Mouse (Mus musculus): ENCODE measurements around the gene Hpcal1. TPM values are rescaled to one million over a fixed set of nuclear protein-coding genes. Genes with fewer than 3 reads are reported as not detected.

Gene Hpcal1
- polyA plus RNA-seq, 1 experiment from 2014 or later: 36.8 TPM

- H3K36me3 ChIP-seq (replicated peaks): no peaks in the 10 kb centered on the region
- peak overlapping the region; percentile 83 for H3K4me3 ChIP-seq
- peak overlapping the region; percentile 90 for H3K27ac ChIP-seq
- peaks cover 3% of the 10 kb centered on the region; the same call in 1 of the 2 replicates for H3K27me3 ChIP-seq (ENCODE audit: poor library complexity, severe bottlenecking)
- DNase-seq (ENCODE audit: extremely low spot score, low spot score): peak; percentile 27
- under 1% methylated on average over 23 of the region's 23 CpGs for WGBS
- H3K9me3 ChIP-seq: no peaks in the 10 kb centered on the region
- peaks cover 65% of the 10 kb centered on the region for H3K4me1 ChIP-seq
Observed at GRCm38 (mm10) chr12:17691891-17692321, 1.2 kb downstream of the Hpcal1 start.

GRCm38 (mm10) chr12:17692356-17692755 is 1.7 kb downstream of the Hpcal1 start:
- Histone ChIP-seq H3K27ac (peak overlapping the region; percentile 90), H3K27me3 (ENCODE audit: poor library complexity, severe bottlenecking) (peaks cover 3% of the 10 kb centered on the region; the same call in 1 of the 2 replicates), H3K4me1 (peaks cover 69% of the 10 kb centered on the region), H3K4me3 (peak overlapping the region; percentile 83), H3K36me3 (replicated peaks) (no peaks in the 10 kb centered on the region), H3K9me3 (no peaks in the 10 kb centered on the region)
- DNase-seq (ENCODE audit: extremely low spot score, low spot score): no peak
- 29% methylated on average over 5 of the region's 5 CpGs for WGBS

- H3K9me3 ChIP-seq: no peaks in the 10 kb centered on the region
- peak overlapping the region; percentile 83; the same call in 1 of the 2 replicates for H3K4me3 ChIP-seq
- no peak overlapping the region for H3K27ac ChIP-seq
- WGBS: 72% methylated on average over 4 of the region's 4 CpGs
- peaks cover 75% of the 10 kb centered on the region for H3K4me1 ChIP-seq
- H3K36me3 ChIP-seq (replicated peaks): no peaks in the 10 kb centered on the region
- peaks cover 3% of the 10 kb centered on the region; the same call in 1 of the 2 replicates for H3K27me3 ChIP-seq (ENCODE audit: poor library complexity, severe bottlenecking)
- no peak for DNase-seq (ENCODE audit: extremely low spot score, low spot score)
Observed at GRCm38 (mm10) chr12:17692953-17693352, 2.3 kb downstream of the Hpcal1 start.

DNA sequence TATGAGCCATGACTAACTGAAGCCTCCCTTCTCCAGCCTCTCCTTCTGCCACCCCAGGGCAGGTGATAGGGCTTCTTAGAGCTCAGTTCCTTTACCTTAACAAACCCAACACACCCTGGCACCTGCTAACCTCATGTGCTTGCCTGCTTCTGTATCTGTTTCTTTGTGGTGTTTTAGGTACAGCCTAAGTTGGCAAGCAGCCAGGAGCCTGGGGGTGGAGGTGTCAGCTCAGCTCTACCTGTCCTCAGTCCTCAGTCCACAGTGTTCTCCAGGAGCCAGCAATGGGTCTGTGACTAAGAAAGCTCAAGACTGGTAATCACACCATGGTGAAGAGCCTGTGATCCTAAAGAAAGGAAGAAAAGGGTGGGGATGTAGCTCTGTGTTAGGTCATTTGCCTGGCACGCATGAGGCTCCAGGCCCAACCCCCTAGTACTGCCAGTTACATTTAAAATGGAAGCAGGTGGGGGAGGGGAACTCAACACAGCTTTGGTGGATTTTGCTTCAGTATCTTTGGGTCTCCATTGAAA is 4.0 kb downstream of the Hpcal1 start:
- Histone ChIP-seq H3K9me3 (no peaks in the 10 kb centered on the region), H3K4me1 (peaks cover 87% of the 10 kb centered on the region), H3K36me3 (replicated peaks) (no peaks in the 10 kb centered on the region), H3K4me3 (no peak overlapping the region), H3K27me3 (ENCODE audit: poor library complexity, severe bottlenecking) (peaks cover 3% of the 10 kb centered on the region; the same call in 1 of the 2 replicates), H3K27ac (no peak overlapping the region)
- DNase-seq (ENCODE audit: extremely low spot score, low spot score): no peak
- 88% methylated on average over 1 of the region's 1 CpGs for WGBS

DNA sequence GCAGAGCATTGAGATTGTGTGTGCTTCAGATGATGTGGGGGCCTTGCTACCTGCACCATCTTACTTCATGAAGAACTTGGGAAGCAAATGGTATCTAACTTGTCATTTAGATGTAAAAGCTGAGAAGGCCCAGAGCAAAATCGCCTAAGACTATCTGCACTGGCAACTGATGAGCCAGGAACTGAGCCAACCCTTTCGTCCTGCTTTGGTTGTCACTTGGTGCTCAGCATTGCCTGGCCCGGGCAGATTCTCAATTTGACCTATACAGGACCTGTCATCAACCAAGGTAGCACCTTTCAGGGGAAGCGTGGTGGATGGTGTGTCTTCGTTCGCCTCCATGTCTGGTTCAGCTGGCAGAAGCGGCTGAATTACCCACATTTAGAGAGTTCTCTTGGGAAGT is 5.7 kb downstream of the Hpcal1 start:
- peaks cover 3% of the 10 kb centered on the region; the same call in 1 of the 2 replicates for H3K27me3 ChIP-seq (ENCODE audit: poor library complexity, severe bottlenecking)
- WGBS: 92% methylated on average over 7 of the region's 7 CpGs
- no peaks in the 10 kb centered on the region for H3K36me3 ChIP-seq (replicated peaks)
- H3K4me3 ChIP-seq: no peak overlapping the region
- no peak for DNase-seq (ENCODE audit: extremely low spot score, low spot score)
- H3K27ac ChIP-seq: no peak overlapping the region
- H3K4me1 ChIP-seq: peaks cover 92% of the 10 kb centered on the region
- no peaks in the 10 kb centered on the region for H3K9me3 ChIP-seq

DNA sequence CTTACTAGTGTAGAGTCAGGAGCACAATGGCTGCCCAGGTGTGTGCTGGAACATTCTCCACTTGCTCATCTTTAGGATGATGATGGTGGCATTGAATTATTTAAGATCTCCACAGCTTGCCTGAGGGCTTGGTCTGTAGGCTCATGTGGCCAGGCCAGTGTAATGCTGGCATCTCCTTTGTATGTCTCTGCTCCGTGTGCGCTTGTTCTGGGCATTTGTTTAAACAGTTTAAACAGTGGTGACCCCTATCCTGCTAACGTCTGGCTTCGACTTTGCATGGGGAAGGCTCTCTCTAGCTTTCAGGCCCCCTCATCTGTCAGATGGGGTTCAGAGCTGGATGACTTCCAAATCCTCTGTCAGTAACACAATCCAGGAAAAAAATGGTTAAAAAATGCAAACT is 8.3 kb downstream of the Hpcal1 start:
- WGBS: 49% methylated on average over 4 of the region's 4 CpGs
- H3K27ac ChIP-seq: peak overlapping the region; percentile 75
- H3K36me3 ChIP-seq (replicated peaks): no peaks in the 10 kb centered on the region
- DNase-seq (ENCODE audit: extremely low spot score, low spot score): no peak
- H3K4me1 ChIP-seq: peaks cover 82% of the 10 kb centered on the region
- no peaks in the 10 kb centered on the region for H3K9me3 ChIP-seq
- no peaks in the 10 kb centered on the region for H3K27me3 ChIP-seq (ENCODE audit: poor library complexity, severe bottlenecking)
- H3K4me3 ChIP-seq: no peak overlapping the region; the same call in 1 of the 2 replicates

DNA sequence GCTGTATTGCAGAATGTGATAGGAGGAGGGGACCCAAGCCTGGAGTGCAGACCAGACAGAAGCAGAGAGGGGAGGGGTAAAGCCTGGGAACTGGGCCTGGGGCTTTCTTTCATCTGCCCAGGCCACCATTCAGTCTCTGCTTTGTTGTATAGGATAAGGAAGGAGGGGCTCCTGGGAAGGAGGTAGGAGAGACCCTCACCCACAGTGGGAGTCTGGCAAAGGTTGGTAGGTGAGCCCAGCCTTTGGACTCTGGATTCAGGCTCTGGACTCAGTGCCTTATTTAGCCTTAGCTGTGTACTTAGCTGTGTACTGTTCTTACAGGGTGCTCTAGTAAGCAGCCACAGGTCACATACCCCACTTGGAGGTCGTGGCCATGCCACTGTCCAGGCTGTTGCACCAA is 8.8 kb downstream of the Hpcal1 start:
- peak; percentile 29 for DNase-seq (ENCODE audit: extremely low spot score, low spot score)
- peak overlapping the region; percentile 75 for H3K27ac ChIP-seq
- H3K4me3 ChIP-seq: peak overlapping the region; percentile 2; the same call in 1 of the 2 replicates
- H3K9me3 ChIP-seq: no peaks in the 10 kb centered on the region
- 53% methylated on average over 1 of the region's 1 CpGs for WGBS
- H3K36me3 ChIP-seq (replicated peaks): no peaks in the 10 kb centered on the region
- H3K4me1 ChIP-seq: peaks cover 76% of the 10 kb centered on the region
- H3K27me3 ChIP-seq (ENCODE audit: poor library complexity, severe bottlenecking): no peaks in the 10 kb centered on the region

- Histone ChIP-seq H3K9me3 (no peaks in the 10 kb centered on the region; the same call in 1 of the 2 replicates), H3K36me3 (replicated peaks) (no peaks in the 10 kb centered on the region), H3K4me1 (peaks cover 66% of the 10 kb centered on the region), H3K4me3 (no peak overlapping the region), H3K27me3 (ENCODE audit: poor library complexity, severe bottlenecking) (no peaks in the 10 kb centered on the region), H3K27ac (0 out of 2 replicates have a peak overlapping the region, but pooled peaks have one; percentile 12)
- no peak for DNase-seq (ENCODE audit: extremely low spot score, low spot score)
- 73% methylated on average over 5 of the region's 5 CpGs for WGBS
Observed at GRCm38 (mm10) chr12:17701131-17701720, 10.6 kb downstream of the Hpcal1 start.

GRCm38 (mm10) chr12:17701795-17702194 is 11.1 kb downstream of the Hpcal1 start:
- WGBS: 72% methylated on average over 2 of the region's 2 CpGs
- no peaks in the 10 kb centered on the region for H3K27me3 ChIP-seq (ENCODE audit: poor library complexity, severe bottlenecking)
- no peak for DNase-seq (ENCODE audit: extremely low spot score, low spot score)
- H3K27ac ChIP-seq: 0 out of 2 replicates have a peak overlapping the region, but pooled peaks have one; percentile 12
- peaks cover 61% of the 10 kb centered on the region for H3K4me1 ChIP-seq
- no peak overlapping the region for H3K4me3 ChIP-seq
- no peaks in the 10 kb centered on the region; the same call in 1 of the 2 replicates for H3K9me3 ChIP-seq
- no peaks in the 10 kb centered on the region for H3K36me3 ChIP-seq (replicated peaks)

GRCm38 (mm10) chr12:17702257-17702943 is 11.7 kb downstream of the Hpcal1 start:
- 76% methylated on average over 9 of the region's 9 CpGs for WGBS
- no peaks in the 10 kb centered on the region for H3K36me3 ChIP-seq (replicated peaks)
- H3K4me3 ChIP-seq: no peak overlapping the region
- H3K27ac ChIP-seq: 0 out of 2 replicates have a peak overlapping the region, but pooled peaks have one; percentile 2
- H3K9me3 ChIP-seq: no peaks in the 10 kb centered on the region; the same call in 1 of the 2 replicates
- no peak for DNase-seq (ENCODE audit: extremely low spot score, low spot score)
- no peaks in the 10 kb centered on the region for H3K27me3 ChIP-seq (ENCODE audit: poor library complexity, severe bottlenecking)
- H3K4me1 ChIP-seq: peaks cover 60% of the 10 kb centered on the region

- DNase-seq (ENCODE audit: extremely low spot score, low spot score): no peak
- no peaks in the 10 kb centered on the region; the same call in 1 of the 2 replicates for H3K9me3 ChIP-seq
- peaks cover 54% of the 10 kb centered on the region for H3K4me1 ChIP-seq
- no peak overlapping the region for H3K27ac ChIP-seq
- H3K4me3 ChIP-seq: no peak overlapping the region
- peaks cover 3% of the 10 kb centered on the region for H3K36me3 ChIP-seq (replicated peaks)
- 88% methylated on average over 6 of the region's 6 CpGs for WGBS
- no peaks in the 10 kb centered on the region for H3K27me3 ChIP-seq (ENCODE audit: poor library complexity, severe bottlenecking)
Observed at GRCm38 (mm10) chr12:17702944-17703335, 12.3 kb downstream of the Hpcal1 start.

GRCm38 (mm10) chr12:17703866-17704265 is 13.2 kb downstream of the Hpcal1 start:
- no peak overlapping the region for H3K27ac ChIP-seq
- DNase-seq (ENCODE audit: extremely low spot score, low spot score): no peak
- H3K36me3 ChIP-seq (replicated peaks): peaks cover 6% of the 10 kb centered on the region
- H3K27me3 ChIP-seq (ENCODE audit: poor library complexity, severe bottlenecking): no peaks in the 10 kb centered on the region
- no peak overlapping the region for H3K4me3 ChIP-seq
- peaks cover 54% of the 10 kb centered on the region for H3K4me1 ChIP-seq
- H3K9me3 ChIP-seq: no peaks in the 10 kb centered on the region; the same call in 1 of the 2 replicates
- WGBS: 96% methylated on average over 3 of the region's 3 CpGs

DNA sequence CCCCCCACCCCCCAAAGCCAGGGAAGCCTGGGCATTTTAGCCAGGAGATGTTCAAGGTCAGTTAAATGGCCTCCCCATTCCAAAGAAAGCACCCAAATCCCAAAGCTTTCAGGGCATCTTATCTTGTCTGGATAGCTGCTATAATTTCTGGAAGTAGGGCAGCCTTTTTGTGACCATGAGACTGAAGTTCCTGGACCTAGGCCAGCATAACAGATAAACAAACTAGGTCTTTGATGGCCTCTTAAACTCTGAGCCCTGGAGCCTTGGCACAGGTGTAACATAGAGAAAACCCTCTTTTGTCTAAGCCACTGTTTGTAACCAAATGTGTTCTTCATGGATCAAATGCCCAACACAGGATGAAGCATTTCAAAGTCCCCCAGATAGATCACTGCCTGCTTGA is 16.8 kb downstream of the Hpcal1 start:
- Histone ChIP-seq H3K36me3 (replicated peaks) (peaks cover 6% of the 10 kb centered on the region), H3K9me3 (no peaks in the 10 kb centered on the region; the same call in 1 of the 2 replicates), H3K27me3 (ENCODE audit: poor library complexity, severe bottlenecking) (no peaks in the 10 kb centered on the region), H3K4me1 (peaks cover 53% of the 10 kb centered on the region), H3K27ac (no peak overlapping the region), H3K4me3 (no peak overlapping the region)
- DNase-seq (ENCODE audit: extremely low spot score, low spot score): no peak
